Mouse (Mus musculus): Measurements from ENCODE around the gene Bid.
"Not testable (repeated sequence)": the region's sequence is repeated elsewhere in the genome, so short reads cannot be mapped to it uniquely, and the experiment has no call there.

- not testable (repeated sequence) for TF ChIP-seq TAL1, GATA1 (IDR thresholded peaks at IDR 0.05; ENCODE audit: low read length)
Observed at GRCm38 (mm10) chr6:120907876-120908597, 8.6 kb downstream of the Bid start.
